Mouse (Mus musculus): Measurements from ENCODE around the gene Wnt3. TPM values are rescaled to one million over a fixed set of nuclear protein-coding genes. Genes with fewer than 3 reads are reported as not detected.
A peak's percentile ranks its signal among the peaks of the same experiment; 100 is the strongest.

Wnt3 gene
- polyA plus RNA-seq, 1 experiment from 2014 or later = 14.8 TPM

- H3K9ac ChIP-seq = no peak overlapping the region
- WGBS = 79% methylated on average over 9 of the region's 9 CpGs
- H3K36me3 ChIP-seq (replicated peaks) = no peaks in the 10 kb centered on the region
- no peak overlapping the region for H3K27ac ChIP-seq
- H3K4me1 ChIP-seq = no peaks in the 10 kb centered on the region
- no peak overlapping the region for H3K4me3 ChIP-seq
- no peaks in the 10 kb centered on the region for H3K27me3 ChIP-seq (replicated peaks)
- no peaks in the 10 kb centered on the region for H3K9me3 ChIP-seq
- H3K4me2 ChIP-seq = no peak overlapping the region
- no peak for ATAC-seq (replicated peaks)
These were observed 27.2 kb downstream of the Wnt3 start for GRCm38 (mm10) chr11:103801128-103801527.

DNA sequence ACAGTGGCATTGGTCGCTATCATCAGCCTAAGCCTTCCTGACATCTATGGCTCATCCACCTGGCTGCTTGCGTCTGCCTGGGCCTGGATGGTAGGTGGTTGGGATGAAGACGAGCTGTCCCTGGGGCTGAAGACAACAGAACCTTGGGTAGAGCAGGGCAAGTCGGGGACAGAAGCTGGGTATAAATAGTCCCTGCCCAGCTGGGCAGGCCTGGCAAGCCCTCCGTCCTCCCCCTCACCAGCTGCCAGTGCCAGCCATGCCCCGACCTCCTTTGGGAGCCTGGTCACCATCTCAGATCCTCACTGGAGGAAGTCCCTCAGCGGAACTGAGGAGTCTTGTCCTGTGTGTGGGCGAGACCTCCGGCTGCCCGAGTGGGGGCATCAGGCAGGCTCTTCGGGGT lies 30.2 kb downstream of the Wnt3 start:
- H3K4me1 ChIP-seq = peaks cover 16% of the 10 kb centered on the region
- no peaks in the 10 kb centered on the region for H3K36me3 ChIP-seq (replicated peaks)
- no peaks in the 10 kb centered on the region for H3K27me3 ChIP-seq (replicated peaks)
- no peak overlapping the region for H3K9ac ChIP-seq
- WGBS = 89% methylated on average over 11 of the region's 11 CpGs
- H3K27ac ChIP-seq = no peak overlapping the region
- no peaks in the 10 kb centered on the region for H3K9me3 ChIP-seq
- no peak overlapping the region for H3K4me2 ChIP-seq
- ATAC-seq (replicated peaks) = no peak
- no peak overlapping the region for H3K4me3 ChIP-seq

- H3K9ac ChIP-seq = no peak overlapping the region
- no peak overlapping the region for H3K27ac ChIP-seq
- H3K4me1 ChIP-seq = peaks cover 23% of the 10 kb centered on the region
- no peak for ATAC-seq (replicated peaks)
- no peak overlapping the region for H3K4me2 ChIP-seq
- no peaks in the 10 kb centered on the region for H3K9me3 ChIP-seq
- WGBS = 70% methylated on average over 4 of the region's 4 CpGs
- no peak overlapping the region for H3K4me3 ChIP-seq
- no peaks in the 10 kb centered on the region for H3K36me3 ChIP-seq (replicated peaks)
- no peaks in the 10 kb centered on the region for H3K27me3 ChIP-seq (replicated peaks)
These were observed 30.9 kb downstream of the Wnt3 start for GRCm38 (mm10) chr11:103804804-103805203.

- Histone ChIP-seq H3K4me3 (peak overlapping the region; percentile 44), H3K9ac (no peak overlapping the region), H3K4me1 (peaks cover 37% of the 10 kb centered on the region), H3K27ac (peak overlapping the region; percentile 76), H3K36me3 (replicated peaks) (no peaks in the 10 kb centered on the region), H3K9me3 (no peaks in the 10 kb centered on the region), H3K27me3 (replicated peaks) (peaks cover 12% of the 10 kb centered on the region), H3K4me2 (peak overlapping the region; percentile 82)
- WGBS = 40% methylated on average over 12 of the region's 12 CpGs
- ATAC-seq (replicated peaks) = peak; percentile 43
These were observed 34.0 kb downstream of the Wnt3 start for GRCm38 (mm10) chr11:103807966-103808365.

GRCm38 (mm10) chr11:103808771-103809610 lies 35.0 kb downstream of the Wnt3 start:
- Histone ChIP-seq H3K4me2 (peak overlapping the region; percentile 82), H3K27me3 (replicated peaks) (peaks cover 12% of the 10 kb centered on the region), H3K27ac (peak overlapping the region; percentile 76), H3K36me3 (replicated peaks) (no peaks in the 10 kb centered on the region), H3K9me3 (no peaks in the 10 kb centered on the region), H3K4me1 (peaks cover 37% of the 10 kb centered on the region), H3K4me3 (peak overlapping the region; percentile 44), H3K9ac (peak overlapping the region; percentile 68)
- WGBS = 8% methylated on average over 29 of the region's 29 CpGs
- no peak for ATAC-seq (replicated peaks)

- H3K9ac ChIP-seq = peak overlapping the region; percentile 68
- H3K9me3 ChIP-seq = no peaks in the 10 kb centered on the region
- H3K36me3 ChIP-seq (replicated peaks) = no peaks in the 10 kb centered on the region
- H3K4me1 ChIP-seq = peaks cover 39% of the 10 kb centered on the region
- peak; percentile 43 for ATAC-seq (replicated peaks)
- WGBS = under 1% methylated on average over 60 of the region's 107 CpGs
- H3K27ac ChIP-seq = peak overlapping the region; percentile 76
- peak overlapping the region; percentile 44 for H3K4me3 ChIP-seq
- H3K4me2 ChIP-seq = peak overlapping the region; percentile 82
- H3K27me3 ChIP-seq (replicated peaks) = peaks cover 12% of the 10 kb centered on the region
These were observed 36.0 kb downstream of the Wnt3 start for GRCm38 (mm10) chr11:103809611-103810598.

DNA sequence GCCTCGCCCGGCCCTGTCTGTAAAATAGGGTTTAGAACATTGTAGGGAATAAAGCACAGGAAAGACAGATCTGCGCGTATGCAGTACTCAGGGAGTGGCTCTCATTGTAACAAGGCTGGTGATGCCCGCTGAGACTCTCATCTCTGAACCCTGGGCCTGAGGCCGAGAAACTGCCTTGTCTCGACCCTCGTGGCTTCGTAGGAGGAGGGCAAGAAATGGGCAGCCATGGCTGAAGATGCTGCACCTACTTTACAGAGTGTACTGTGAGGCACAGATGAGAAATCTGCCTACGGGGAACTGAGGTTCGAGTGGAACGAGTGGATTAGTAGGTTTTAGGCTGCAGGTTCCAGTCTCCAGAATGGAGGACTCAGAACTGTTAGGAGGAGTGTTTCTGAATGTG lies 36.7 kb downstream of the Wnt3 start:
- H3K9me3 ChIP-seq = no peaks in the 10 kb centered on the region
- H3K9ac ChIP-seq = peak overlapping the region; percentile 68
- H3K4me2 ChIP-seq = peak overlapping the region; percentile 82
- peak overlapping the region; percentile 44 for H3K4me3 ChIP-seq
- H3K36me3 ChIP-seq (replicated peaks) = no peaks in the 10 kb centered on the region
- peaks cover 12% of the 10 kb centered on the region for H3K27me3 ChIP-seq (replicated peaks)
- WGBS = 10% methylated on average over 12 of the region's 12 CpGs
- H3K27ac ChIP-seq = peak overlapping the region; percentile 76
- no peak for ATAC-seq (replicated peaks)
- H3K4me1 ChIP-seq = peaks cover 43% of the 10 kb centered on the region

GRCm38 (mm10) chr11:103811246-103811645 lies 37.3 kb downstream of the Wnt3 start:
- Histone ChIP-seq H3K4me1 (peaks cover 45% of the 10 kb centered on the region), H3K9ac (no peak overlapping the region), H3K36me3 (replicated peaks) (no peaks in the 10 kb centered on the region), H3K4me2 (peak overlapping the region; percentile 82), H3K27me3 (replicated peaks) (peaks cover 12% of the 10 kb centered on the region), H3K27ac (peak overlapping the region; percentile 34; the same call in 1 of the 2 replicates), H3K4me3 (no peak overlapping the region), H3K9me3 (no peaks in the 10 kb centered on the region)
- WGBS = 51% methylated on average over 25 of the region's 25 CpGs
- no peak for ATAC-seq (replicated peaks)

DNA sequence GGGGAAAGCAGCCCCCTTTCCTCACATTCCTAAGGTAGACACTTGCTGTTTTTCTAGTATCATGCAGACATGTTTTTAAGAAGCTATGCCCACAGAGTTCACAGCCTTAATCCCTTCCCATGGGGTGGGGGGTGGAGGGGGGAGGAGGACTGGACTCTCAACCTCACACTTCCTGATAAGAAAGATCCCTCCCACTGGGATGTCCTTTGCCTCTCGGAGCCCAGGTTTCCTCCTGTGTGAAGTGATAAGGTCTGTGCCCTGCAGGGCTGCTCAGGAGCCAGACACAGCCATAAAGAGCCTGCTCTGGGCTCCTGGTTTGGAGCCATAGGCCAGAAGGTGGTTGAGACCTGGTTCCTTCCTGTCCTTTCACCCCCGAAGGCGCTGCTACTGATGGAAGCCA lies 40.9 kb downstream of the Wnt3 start:
- Histone ChIP-seq H3K27ac (no peak overlapping the region), H3K4me2 (no peak overlapping the region), H3K36me3 (replicated peaks) (peaks cover 6% of the 10 kb centered on the region; the same call in 1 of the 2 replicates), H3K9ac (no peak overlapping the region), H3K4me3 (no peak overlapping the region), H3K9me3 (no peaks in the 10 kb centered on the region), H3K27me3 (replicated peaks) (peaks cover 12% of the 10 kb centered on the region), H3K4me1 (peaks cover 23% of the 10 kb centered on the region)
- no peak for ATAC-seq (replicated peaks)
- 53% methylated on average over 3 of the region's 3 CpGs for whole genome bisulfite sequencing

DNA sequence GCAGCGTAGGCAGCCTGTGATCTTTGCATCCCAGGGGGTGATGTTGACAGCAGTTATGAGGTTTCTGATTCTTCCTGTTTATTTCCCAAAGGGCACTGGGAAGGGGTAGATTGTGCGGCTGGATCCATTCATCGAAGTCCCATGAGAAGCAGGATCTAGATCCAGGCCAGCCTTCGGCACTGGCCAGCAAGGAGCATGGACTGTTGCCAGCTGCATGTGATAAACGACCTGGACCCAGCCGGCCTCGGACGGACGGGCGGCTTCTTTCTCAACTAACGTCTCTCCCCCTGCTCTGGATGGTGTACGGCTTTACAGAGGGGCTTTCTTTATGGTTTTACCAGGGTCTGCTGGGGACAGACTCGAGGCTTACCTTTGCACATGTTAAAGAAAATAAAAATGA lies 42.0 kb downstream of the Wnt3 start:
- peaks cover 12% of the 10 kb centered on the region for H3K27me3 ChIP-seq (replicated peaks)
- H3K4me3 ChIP-seq = no peak overlapping the region
- ATAC-seq (replicated peaks) = no peak
- no peak overlapping the region for H3K27ac ChIP-seq
- peaks cover 14% of the 10 kb centered on the region for H3K4me1 ChIP-seq
- H3K9ac ChIP-seq = no peak overlapping the region
- no peak overlapping the region for H3K4me2 ChIP-seq
- H3K36me3 ChIP-seq (replicated peaks) = peaks cover 6% of the 10 kb centered on the region; the same call in 1 of the 2 replicates
- 61% methylated on average over 13 of the region's 13 CpGs for WGBS
- no peaks in the 10 kb centered on the region for H3K9me3 ChIP-seq

DNA sequence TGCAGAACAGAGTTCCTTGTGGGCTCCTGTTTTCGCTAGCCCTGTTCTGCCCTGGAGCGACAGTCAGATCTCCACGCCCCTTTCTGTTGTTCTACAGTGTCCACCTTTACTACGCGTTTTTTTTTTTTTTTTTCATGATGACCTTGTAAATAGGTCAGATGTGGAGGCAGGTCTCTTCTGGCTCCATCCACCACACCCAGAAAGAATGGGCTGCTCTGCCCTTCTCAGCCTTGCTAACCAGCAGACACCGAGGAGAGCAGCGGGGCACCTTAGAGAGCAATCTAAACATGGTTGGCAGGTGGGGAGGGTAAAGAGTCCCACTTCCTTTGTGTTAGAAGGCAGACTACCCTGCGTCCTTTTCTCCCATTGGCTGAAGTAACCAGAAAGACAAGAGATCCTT lies 42.8 kb downstream of the Wnt3 start:
- ATAC-seq (replicated peaks) = no peak
- Histone ChIP-seq H3K27me3 (replicated peaks) (peaks cover 7% of the 10 kb centered on the region), H3K36me3 (replicated peaks) (peaks cover 9% of the 10 kb centered on the region; the same call in 1 of the 2 replicates)

DNA sequence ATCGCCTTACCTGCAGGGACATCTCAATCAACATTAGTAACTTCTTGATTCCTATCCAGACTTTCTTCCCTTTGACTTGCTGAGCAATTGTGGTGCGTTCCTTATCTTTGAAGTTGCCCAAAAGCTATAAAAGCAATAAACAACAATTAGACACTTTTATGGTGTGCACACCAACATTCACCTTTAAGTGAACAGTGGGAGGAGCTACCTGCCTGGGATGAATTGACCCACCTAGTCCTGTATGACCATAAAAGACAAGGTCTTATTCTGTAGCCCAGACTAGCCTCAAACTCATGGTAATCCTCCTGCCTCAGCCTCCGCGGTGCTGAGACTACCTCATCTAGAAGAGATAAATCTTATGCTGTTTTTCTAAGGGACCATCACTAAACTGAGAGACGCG lies 53.3 kb downstream of the Wnt3 start:
- ATAC-seq (replicated peaks) = no peak
- Histone ChIP-seq H3K4me1 (no peaks in the 10 kb centered on the region), H3K9ac (no peak overlapping the region), H3K4me3 (no peak overlapping the region), H3K9me3 (no peaks in the 10 kb centered on the region), H3K4me2 (no peak overlapping the region), H3K27me3 (replicated peaks) (no peaks in the 10 kb centered on the region), H3K27ac (no peak overlapping the region), H3K36me3 (replicated peaks) (peaks cover 26% of the 10 kb centered on the region)
- WGBS = 96% methylated on average over 6 of the region's 6 CpGs

More for the DNA sequence above, 42.8 kb downstream of the Wnt3 start:
- H3K9me3 ChIP-seq = no peaks in the 10 kb centered on the region
- peaks cover 8% of the 10 kb centered on the region; the same call in 1 of the 2 replicates for H3K4me1 ChIP-seq
- H3K4me3 ChIP-seq = no peak overlapping the region
- H3K9ac ChIP-seq = no peak overlapping the region
- 93% methylated on average over 8 of the region's 8 CpGs for whole genome bisulfite sequencing
- no peak overlapping the region for H3K4me2 ChIP-seq
- H3K27ac ChIP-seq = no peak overlapping the region

Data from midbrain, embryonic 15.5 days (tissue).